Mouse (Mus musculus) stomach, postnatal 0 days (tissue): ENCODE data around the gene Clcn5.

Experiments used
- CTCF ChIP-seq: IDR thresholded peaks from 2 replicates; pipeline ENCODE4 v1.5.1; 2016; ENCODE audit warnings: antibody characterized with exemption, low read depth, mild to moderate bottlenecking, moderate library complexity
- EP300 ChIP-seq: optimal IDR thresholded peaks from 2 replicates; pipeline ENCODE3; 2016; ENCODE audit warnings: antibody characterized with exemption

- TF ChIP-seq CTCF (no peak), EP300 (no peak)
These were observed 26.9 kb downstream of the Clcn5 start for GRCm38 (mm10) chrX:7292151-7292768.
